Mouse (Mus musculus) lung, postnatal 4 days (tissue): ENCODE measurements around the gene Asl.

Experiments used
- DNase-seq, 2 experiments: peaks; one replicate each; pipeline ENCODE4 v3.0.0; 2021

Gene Asl

DNA sequence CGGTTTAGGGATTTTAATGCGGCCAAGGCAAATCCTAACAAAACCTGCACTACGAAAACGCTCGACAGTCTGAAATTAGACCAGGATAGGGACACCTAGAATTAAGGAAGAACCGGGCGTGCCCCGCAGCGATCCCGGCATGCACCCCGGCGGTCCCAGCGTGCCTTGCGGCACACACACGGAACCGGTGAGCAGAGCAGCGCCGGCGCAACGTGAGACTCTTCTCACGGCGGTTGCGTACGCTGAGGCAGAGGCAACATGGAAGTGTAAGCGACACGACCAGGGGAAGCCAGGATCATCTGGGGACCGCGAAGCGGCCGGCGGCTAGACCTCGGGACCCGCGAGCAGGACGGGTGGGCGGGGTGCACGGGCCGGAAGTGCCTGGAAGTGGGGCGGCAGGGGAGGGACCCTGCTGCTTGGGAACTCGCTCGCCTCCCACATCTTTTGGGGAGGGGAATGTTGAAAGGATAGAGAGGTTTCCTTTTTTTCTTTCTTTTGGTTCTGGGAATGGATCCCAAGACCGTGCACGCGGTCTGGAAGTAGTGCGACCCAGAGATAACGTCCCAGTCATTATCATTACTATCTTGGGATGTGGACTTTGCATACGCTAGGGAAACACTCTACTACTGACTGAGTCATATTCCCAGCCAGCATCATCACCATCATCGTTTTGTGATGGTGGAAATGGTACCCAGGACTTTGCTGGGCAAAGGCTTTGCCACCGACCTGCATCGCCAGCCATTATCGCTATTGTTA, at the start of gene Asl, which contains the start of gene Crcp:
Gene Asl, minus strand, starts transcription at position 106 of the 756 bp plus-strand sequence.
Gene Crcp, plus strand, starts transcription at position 149 of the 756 bp plus-strand sequence.
- DNase-seq: peak; percentile 87 to 90

DNA sequence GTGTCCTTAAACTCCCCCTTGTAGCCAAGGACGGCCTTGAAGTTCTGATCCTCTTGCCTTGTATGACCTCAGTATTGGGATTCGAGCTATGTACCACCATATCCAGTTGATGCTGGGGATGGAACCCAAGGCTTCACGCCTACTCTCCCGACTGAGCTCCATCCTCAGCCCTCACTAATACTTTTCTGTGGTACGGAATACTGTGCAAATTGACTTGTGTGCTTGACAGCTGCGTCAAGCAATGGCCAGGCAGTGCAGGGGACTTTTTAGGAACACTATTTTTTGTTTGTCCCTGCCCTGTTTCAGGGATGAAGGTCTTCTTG, 49.7 kb upstream of the Asl start:
- DNase-seq: no peak

DNA sequence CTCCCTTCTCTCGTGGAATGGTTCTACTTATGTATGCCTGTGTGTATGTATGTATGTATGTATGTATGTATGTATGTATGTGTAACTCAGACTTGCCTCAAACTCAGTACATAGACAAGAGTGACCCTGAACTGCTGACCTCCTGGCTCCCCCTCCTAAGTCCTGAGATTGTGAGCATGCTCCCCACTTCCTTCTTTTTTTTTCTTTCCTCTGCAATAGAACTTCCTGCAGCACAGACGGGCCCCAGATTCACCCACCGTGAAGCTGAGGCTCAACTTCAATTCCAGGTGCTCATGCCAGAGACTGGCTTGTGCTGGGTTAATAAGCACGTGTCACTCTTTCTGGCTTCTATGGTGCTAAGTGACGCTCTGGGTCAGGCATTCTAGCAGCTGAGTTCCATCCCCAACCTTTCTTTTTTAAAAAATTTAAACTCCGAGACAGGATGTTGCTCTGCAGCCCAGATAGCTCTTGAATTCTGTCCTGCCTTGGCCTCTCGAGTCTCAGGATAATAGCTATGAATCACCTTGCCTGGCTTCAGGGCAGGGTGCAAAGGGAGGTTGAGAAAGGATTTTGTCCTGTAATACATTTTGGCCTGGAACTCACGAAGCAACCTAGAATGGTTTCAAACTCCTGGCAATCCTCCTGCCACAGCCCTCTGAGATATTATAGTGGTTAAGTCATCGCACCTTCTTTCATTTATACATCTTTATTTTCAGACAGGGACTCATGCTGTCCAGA, 49.2 kb upstream of the Asl start:
- DNase-seq: no peak

DNA sequence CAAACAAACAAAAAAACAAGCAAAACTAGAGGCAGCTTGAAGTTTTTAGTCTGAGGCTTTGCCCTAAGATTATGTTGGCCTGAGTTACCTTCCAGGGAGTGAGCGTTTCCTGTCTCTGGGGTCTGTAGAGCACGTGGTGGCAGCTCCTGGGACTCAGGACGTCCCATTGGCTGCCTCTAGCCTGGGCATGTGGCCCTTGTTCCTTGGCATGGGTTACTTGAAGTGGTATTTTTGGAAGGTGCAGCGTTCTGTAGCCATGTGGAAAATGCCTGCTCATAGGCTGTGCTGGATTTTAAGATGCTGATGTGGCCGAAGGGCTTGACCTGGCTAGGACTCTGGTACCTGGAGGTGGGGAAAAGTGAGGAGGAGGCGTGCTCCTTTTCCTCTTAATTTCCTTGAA, 47.3 kb upstream of the Asl start:
- DNase-seq: no peak

DNA sequence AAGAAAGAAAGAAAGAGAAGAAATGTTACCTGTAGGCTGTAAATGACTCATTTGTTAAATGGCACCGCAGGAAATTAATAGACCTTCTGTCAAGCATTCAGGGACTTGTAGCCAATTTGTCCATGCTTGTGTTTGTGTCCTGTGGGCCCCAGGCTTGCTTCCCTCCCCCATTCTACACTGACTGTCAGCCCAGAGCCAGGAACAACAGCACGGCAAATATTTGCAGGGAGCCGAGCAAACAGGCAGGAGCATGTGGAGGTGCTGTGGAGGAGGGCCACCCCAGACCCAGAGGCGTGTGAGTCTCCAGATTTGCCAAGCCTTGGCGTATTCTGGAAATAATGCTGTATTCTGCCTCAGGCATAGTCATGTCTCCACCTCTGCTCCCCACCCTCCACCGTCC, 45.4 kb upstream of the Asl start:
- DNase-seq: no peak

DNA sequence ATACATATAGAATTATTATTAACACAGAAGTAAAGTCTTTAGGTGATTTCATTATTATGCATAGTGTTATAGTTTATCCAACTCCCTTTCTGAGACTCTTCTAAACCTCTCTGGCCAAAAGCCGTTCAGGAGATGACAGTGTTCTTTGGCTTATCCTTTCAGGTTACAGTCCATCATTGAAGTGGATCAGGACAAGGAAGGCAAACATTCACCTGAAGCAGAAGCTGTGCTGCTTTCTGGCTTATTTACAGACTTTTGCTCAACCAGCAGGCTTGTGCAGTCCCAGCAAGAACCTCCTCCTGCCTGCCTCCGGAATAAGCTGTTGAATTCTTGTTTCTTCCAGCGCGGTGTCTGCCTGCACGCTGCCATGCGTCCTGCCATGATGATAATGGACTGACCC, 44.0 kb upstream of the Asl start, which contains the start of gene Tpst1:
Gene Tpst1, plus strand, starts transcription at position 301 of the 400 bp plus-strand sequence.
- DNase-seq: no peak

DNA sequence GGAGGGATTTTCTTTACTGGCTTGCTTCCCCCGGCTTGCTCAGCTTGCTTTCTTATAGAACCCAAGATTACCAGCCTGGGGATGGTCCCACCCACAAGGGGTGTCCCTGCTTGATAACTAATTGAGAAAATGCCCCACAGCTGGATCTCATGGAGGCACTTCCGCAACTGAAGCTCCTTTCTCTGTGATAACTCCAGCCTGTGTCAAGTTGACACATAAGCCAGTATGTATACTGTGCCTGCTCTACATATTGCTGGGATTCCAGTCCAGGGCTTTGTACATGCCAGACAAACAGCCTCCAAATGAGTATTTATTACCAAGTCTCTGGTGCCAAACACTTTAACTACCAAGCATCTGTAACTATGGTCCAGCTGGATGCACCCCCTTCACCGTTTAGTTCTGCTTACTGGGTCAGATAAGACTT, 38.8 kb upstream of the Asl start:
- DNase-seq: peak in 1 of 2 experiments; percentile 8

DNA sequence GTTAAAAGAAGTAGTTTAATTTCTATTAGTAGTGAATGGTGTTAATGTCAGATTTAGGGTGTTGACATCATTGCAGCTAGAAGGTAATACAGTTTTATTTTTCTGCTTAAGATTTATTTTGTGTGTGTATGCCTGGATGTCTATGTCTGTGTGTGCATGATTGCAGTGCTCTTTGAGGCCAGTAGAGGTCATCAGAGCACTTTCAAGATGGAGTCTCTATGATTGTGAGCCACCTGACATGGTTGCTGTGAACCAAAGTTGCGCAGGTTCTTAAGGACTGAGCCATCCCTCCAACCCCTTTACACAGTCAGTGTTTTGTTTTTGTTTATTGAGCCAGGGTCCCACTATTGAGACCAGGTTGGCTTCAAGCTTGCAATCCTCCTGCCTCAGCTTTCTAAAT, 36.5 kb upstream of the Asl start:
- DNase-seq: no peak

DNA sequence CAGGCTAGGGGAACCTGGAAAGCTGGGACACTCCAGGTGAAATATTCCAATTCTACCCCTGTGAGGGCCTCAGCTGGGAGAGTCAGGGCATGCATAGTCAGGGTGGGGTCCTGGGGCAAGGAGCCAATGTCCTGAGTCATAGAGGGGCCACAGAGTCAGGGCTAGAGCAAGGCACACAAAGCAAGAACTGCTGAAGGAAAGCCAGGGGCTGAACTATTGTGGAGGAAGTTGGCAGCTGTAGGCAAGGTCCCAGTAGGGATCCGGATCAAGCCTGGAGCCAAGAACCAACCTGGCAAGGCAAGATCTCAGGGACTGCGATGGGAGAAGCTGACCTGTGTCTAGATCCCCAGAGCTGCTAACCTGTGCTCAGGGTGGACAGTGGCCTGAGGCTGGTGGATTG, 34.7 kb upstream of the Asl start:
- no peak for DNase-seq

DNA sequence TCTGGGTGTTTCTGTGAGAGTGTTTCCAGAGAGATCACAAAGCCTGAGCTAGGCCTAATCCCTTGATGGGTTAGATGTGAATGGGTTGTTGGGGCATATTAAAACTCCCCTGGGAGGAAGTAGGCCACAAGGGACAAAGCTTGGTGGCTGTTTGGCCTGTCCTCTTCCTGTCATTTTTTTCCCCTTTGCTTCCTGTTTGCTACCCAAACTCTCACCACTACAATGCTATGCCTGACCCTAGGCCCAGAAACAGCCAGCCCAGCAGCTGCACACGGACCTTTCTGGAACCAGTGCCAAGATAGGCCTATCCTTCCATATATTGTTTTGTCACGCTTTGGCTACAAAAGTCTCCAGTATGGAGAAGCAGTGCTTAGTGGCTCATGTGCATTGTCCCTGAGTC, 33.0 kb upstream of the Asl start:
- DNase-seq: peak in 1 of 2 experiments; percentile 15

DNA sequence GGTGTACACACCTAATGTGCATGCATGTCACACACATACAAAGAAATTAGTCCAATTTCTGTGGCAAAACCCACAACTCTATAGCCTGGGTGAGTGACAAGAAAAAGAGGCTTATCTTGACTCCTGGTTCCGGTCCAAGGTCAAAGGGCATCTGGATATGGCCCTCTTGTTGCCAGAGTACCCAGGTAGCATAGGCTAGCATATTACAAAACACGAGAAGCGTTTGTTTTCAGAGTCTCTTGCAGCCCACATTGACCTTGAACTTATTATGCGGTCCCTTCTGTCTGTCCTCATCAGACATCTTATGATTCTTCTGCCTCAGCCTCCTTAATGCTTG, 31.2 kb upstream of the Asl start:
- DNase-seq: no peak

DNA sequence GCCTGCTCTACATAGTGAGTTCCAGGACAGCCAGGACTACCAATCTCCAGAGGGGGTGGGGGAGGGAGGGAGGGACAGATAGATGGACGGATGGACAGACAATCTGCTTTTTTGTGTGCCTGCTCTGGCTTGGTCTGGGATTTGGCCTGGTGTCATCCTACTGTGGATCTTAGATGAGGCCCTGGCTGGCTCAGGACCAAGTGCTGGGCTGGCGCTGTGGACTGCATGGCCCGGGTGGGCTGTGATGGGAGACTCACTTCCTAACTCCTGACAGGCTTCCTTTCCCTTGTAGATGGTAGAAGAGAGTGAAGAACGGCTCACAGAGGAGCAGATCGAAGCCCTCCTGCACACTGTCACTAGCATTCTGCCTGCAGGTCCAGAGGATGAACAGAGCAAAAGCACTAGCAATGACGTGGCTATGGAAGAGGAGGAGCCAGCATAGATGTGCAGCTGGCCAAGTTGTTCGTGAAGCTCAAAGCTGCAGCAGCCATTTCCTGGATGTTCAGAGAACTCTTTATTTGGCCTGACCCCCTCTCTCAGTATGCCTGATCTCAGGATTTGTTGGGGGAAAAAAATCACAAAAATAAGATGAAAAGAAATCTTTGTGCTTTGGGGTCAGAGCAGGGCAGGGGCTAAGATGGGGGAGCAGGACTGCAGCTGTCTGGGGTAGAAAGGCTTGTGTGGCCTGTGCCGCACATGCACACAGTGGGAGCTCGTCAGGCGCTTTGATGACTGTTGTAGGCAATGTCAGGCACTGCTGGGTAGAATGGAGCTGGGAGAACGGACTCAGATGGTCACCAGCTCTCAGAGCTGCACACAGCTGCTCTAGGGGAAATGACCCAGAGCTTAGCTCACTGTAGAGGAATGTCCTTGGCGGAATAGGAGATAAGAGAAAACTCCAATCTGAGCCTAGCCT, 30.6 kb upstream of the Asl start:
- peak in 1 of 2 experiments; percentile 37 for DNase-seq

DNA sequence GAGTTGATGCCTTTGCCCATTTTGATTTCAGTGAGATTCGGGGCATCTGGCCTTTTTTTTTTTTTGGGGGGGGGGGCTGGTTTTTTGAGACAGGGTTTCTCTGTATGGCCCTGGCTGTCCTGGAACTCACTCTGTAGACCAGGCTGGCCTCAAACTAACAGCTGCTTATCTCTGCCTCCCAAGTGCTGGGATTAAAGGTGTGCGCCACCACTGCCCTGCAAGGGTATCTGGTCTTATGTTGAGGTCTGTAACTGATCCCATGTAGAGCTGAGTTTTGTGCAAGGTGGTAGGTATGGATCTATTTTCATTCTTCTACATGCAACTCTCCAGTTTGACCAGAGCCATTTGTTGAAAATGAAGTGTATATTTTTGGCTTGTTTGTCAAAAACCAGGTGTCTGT, 27.3 kb upstream of the Asl start:
- DNase-seq: no peak

DNA sequence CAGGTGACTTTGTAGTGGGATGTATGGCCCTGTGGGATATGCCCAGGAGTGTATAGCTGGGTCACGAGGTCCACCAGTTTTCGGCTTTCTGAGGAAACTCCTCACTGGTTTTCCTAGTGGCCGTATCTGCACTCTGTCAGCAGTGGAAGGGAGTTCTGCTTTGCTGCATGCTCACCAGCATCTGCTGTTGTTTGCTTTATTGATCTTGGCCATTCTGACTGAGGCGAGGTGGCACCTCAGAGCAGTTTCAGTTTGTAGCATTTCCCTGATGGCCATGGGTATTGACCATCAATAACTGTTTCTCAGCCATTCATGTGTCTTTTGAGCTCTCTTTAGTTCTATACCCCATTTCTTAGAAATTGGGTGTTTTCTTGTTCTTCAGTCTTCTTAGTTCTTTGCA, 26.6 kb upstream of the Asl start:
- no peak for DNase-seq

DNA sequence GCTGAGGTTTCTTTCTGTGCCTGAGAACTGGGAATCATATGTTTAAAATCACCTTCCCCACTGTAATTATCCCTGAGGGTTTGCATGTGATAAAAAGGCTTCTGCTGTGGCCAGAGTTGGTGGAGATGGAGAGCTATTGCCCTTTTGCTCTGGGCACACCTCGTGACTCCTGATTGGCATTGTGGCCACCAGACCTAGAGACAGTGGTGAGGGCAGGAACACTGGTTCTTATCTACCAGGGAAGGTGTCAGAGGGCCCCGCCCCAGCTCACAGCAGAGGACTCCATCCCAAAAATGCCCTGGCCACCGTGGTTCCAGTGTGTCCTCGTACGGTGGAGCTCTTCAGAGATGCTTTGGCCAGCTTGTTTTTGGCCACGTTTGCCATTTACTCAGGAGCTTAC, 23.9 kb upstream of the Asl start:
- DNase-seq: no peak

DNA sequence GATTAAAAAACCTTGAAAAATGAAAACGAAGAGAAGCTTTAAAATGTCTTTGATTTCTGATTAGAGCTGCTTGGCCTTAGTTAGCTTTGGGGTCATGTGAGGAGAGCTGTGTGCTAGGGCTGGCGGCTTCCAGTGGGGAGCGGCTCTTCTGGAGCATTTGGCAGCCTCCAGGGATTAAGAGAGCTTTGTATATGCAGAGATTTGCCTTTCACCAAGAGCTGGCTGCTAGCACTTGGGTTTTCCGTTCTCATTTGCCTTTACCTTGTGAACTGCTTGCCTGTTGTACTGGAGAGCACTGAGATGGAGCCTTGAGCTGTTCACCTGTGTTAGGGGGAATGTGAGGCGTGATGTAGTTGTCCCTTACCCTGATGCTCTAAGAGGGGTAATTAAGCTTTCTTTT, 23.5 kb upstream of the Asl start:
- DNase-seq: no peak

DNA sequence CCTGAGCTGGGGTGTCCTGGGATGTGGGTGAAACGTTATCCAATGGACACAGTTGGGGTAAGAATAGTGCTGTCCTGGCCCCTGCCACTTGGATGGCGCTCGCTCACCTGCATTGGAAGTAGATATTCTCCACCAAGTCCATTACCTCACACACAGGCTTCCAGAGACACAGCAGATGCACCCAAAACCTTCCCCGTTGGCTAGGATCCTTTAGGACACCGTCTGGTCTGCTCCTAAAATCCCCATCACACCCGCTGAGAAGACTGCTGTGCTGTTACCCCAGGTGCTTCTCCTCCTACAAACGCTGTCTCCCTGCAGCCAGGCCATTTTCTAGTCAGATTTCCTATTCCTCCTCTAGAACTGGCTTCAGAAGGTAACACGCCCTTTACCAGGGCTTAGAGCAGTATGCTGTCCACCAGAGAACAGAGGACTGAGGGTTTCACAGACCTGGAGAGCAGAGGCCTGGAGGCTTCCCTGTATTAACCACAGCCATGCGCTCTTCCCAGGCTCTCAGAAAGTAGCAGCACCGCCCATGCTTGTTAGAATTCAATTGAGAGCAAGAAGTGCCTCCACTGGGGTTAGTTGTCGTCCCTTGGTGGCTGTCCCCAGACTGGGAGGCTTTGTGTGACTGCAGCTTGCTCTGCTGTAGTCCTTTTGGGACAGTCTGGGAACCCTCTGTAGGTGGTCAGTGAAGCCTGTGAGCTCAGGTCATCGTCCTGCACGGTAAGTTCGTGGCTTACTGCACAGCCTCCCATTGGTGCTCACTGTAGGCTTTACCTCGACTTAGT, 22.2 kb upstream of the Asl start:
- DNase-seq: no peak

DNA sequence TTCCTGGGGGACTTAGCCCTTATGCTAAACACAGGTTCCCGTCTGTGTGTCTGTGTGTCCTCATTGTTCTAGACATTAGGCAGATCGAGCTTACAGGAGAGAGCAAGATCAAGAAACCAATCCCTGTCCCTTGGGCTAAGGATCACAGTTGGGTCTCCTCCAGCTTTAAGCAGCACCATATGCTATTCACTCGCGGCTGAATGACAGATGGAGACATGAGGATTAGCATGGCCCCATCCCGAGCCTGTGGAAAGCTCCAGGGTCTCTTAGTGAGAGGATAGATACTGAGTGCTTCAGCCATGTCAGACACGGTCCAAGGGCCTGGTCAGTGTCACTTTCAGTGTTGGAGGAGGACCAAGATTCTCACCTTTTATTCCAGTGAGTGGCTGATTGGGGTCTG, 21.4 kb upstream of the Asl start:
- no peak for DNase-seq

DNA sequence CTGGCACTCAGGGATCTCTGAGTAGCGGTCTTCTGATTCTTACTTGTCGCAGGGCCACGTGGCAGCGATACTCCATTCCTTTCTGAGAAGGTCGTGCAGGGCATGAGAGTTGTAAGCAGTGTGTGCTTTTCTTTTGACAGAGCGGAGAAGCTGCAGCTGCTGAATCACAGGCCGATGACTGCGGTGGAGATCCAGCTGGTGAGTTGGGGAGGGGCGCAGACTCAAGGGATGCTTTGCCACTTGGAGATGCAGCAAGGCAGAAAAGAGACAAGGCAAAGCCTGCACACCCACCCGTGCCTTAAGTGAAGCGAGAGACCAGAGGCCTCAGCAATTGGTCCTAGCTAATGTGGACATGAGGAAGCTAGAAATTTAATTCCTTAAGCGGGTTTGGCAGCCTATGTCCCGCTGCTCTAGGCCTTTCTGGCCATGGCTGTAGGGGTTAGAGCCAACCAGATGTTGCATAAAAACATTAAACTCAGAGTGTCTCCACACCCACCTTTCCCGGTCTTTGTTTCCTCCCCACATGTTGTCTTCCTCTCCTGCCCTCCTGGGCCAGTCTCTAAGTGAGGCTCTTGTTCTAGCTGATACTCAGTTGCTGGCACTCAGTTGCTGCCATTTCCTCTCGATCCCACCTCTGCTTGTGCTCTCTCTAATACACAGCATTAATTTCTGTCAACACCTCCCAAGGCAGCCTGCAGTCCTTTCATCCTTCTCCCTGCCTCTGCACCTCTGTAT, 19.9 kb upstream of the Asl start:
- peak in 1 of 2 experiments; percentile 69 for DNase-seq

DNA sequence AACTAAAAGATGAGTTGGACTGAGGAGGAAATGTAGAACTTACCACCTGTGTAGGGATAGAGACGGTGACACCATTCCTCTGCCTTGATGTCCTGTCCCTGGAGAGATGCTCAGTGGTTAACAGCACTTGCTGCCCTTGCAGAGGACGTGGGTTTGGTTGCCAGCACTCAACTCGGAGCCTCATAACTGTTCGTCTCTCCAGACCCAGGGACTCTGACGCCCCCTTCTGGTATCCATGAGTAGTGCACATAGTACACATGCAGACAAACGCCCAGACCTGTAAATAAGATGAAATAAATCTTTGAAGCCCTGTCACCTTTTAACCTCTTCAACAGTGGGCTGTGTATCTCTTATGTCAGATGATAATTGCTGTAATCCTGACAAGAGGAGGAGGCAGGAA, 18.0 kb upstream of the Asl start:
- no peak for DNase-seq

DNA sequence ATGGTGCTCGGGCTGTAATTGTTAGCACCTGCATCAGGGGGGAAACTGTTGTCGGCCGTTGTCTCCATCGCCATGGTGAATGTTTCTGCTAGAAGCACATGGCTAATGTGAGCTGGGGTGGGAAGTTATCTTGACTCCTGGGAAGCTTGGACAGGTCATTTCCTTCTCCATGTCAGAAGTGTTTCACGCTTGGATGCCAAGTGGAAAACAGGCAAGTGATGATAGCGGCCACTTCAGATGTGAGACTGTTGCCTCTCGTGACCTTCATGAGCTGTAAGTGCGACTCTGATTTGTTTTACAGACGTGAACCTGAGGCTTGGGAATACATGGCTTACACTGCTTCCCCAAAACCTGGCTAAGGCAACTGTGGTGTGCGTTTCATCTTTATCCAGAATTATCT, 17.5 kb upstream of the Asl start:
- no peak for DNase-seq

DNA sequence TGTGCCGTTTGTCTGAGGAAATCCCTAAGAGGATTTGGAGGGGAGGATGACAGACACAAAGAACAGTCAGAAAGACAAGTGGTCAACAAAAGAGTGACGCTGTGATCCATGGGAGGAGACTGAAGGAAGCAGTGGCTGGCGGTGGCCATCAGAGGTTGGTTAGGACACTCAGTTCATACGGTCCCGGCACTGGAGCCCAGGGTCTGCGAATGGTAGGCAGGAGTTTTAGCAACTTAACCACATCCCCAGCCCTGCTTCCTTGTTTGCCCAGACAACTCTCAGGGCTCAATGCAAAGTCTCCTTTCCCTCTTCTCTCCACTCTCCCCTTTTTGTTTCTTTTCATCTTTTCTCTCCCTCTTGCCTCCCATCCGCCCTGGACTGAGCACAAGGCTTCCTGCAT, 17.1 kb upstream of the Asl start:
- no peak for DNase-seq
